Mouse (Mus musculus) stomach, embryonic 14.5 days (tissue): ENCODE results near the gene Nbea. TPM values are rescaled to one million over a fixed set of nuclear protein-coding genes. Genes with fewer than 3 reads are reported as not detected.

Experiments
- ATAC-seq: fragments of 200-750 bp; cut with Nextera tagmentation; 2 replicates; pipeline ENCODE4 v1.8.0; 2017; ENCODE audit warnings: low read depth, moderate TSS enrichment; ENCODE audit not compliant: insufficient number of reproducible peaks, insufficient read depth, low FRiP score
- H3K27ac ChIP-seq: fragments of 300-500 bp; sonication (generic); 2 replicates; pipeline ENCODE4 v1.5.1; 2014; ENCODE audit warnings: mild to moderate bottlenecking, low read length, moderate library complexity, mixed read lengths
- H3K27me3 ChIP-seq: fragments of 300-500 bp; sonication (generic); 2 replicates; pipeline ENCODE4 v1.6.1; 2014; ENCODE audit warnings: low read length, control low read depth, mixed read lengths; ENCODE audit not compliant: control insufficient read depth, insufficient read depth
- H3K36me3 ChIP-seq: fragments of 300-500 bp; sonication (generic); 2 replicates; pipeline ENCODE4 v1.6.1; 2014; ENCODE audit warnings: mild to moderate bottlenecking, control low read depth, low read length, moderate library complexity, mixed read lengths; ENCODE audit not compliant: control insufficient read depth, insufficient read depth
- H3K4me1 ChIP-seq: fragments of 300-500 bp; sonication (generic); 2 replicates; pipeline ENCODE4 v1.6.1; 2014; ENCODE audit warnings: low read length, control low read depth, mixed read lengths; ENCODE audit not compliant: control insufficient read depth, insufficient read depth
- H3K4me2 ChIP-seq: fragments of 300-500 bp; sonication (generic); replicated peaks from 2 replicates; pipeline ENCODE4 v1.6.1; 2014; ENCODE audit warnings: low read depth, low read length, control low read depth
- H3K4me3 ChIP-seq: fragments of 300-500 bp; sonication (generic); 2 replicates; pipeline ENCODE4 v1.5.1; 2014; ENCODE audit warnings: low read depth, low read length, control low read depth
- H3K9ac ChIP-seq: fragments of 300-500 bp; sonication (generic); replicated peaks from 2 replicates; pipeline ENCODE4 v1.6.1; 2014; ENCODE audit warnings: low read depth, mild to moderate bottlenecking, control low read depth, low read length, moderate library complexity, mixed read lengths
- H3K9me3 ChIP-seq: fragments of 300-500 bp; sonication (generic); 2 replicates; pipeline ENCODE4 v1.6.1; 2016; ENCODE audit warnings: low read depth, low read length, control low read depth; ENCODE audit not compliant: control insufficient read depth
- WGBS: fragments of 180-500 bp; shearing (Covaris S2); extraction: QIAGEN DNeasy Blood & Tissue Kit; methylation state at CpG from one replicate; pipeline ENCODE4 v1.1.7; 2014; 5-methylcytosine and 5-hydroxymethylcytosine counted together
- polyA plus RNA-seq: library from polyadenylated mRNA; unstranded; fragments of >200 nt; fragmentation: Nextera tagmentation; extraction: Ambion mirVana; gene quantifications from 2 replicates; pipeline ENCODE4 v1.2.1, GENCODE M21; 2014

Nbea gene
- 22.1 and 23.2 TPM in 2 replicates for polyA plus RNA-seq

- WGBS: under 1% methylated on average over 94 of the region's 131 CpGs
- peak; percentile 80 for ATAC-seq
- Histone ChIP-seq H3K27ac (peak within 1 kb of the TSS; percentile 75; the same call in 1 of the 2 replicates), H3K9me3 (no peaks in the 10 kb centered on the region), H3K4me2 (peak within 1 kb of the TSS; percentile 60), H3K9ac (peak within 1 kb of the TSS; percentile 60), H3K36me3 (no peaks in the 10 kb centered on the region), H3K27me3 (no peaks in the 10 kb centered on the region), H3K4me3 (peak within 1 kb of the TSS; percentile 89), H3K4me1 (peaks cover 2% of the 10 kb centered on the region; the same call in 1 of the 2 replicates)
These were observed at the start of gene Nbea for GRCm38 (mm10) chr3:56183159-56184133. TSS of gene Nbea (minus strand) at chr3:56183701.

- Histone ChIP-seq H3K27ac (no peak overlapping the region), H3K4me1 (no peaks in the 10 kb centered on the region), H3K4me3 (no peak overlapping the region), H3K9me3 (no peaks in the 10 kb centered on the region), H3K4me2 (no peak overlapping the region), H3K27me3 (no peaks in the 10 kb centered on the region), H3K36me3 (no peaks in the 10 kb centered on the region), H3K9ac (no peak overlapping the region)
- 29% methylated on average over 1 of the region's 1 CpGs for WGBS
- no peak for ATAC-seq
These were observed 45.8 kb upstream of the Nbea start for GRCm38 (mm10) chr3:56229283-56229682.

- H3K27ac ChIP-seq: no peak overlapping the region
- no peak overlapping the region for H3K9ac ChIP-seq
- H3K36me3 ChIP-seq: no peaks in the 10 kb centered on the region
- no peaks in the 10 kb centered on the region for H3K27me3 ChIP-seq
- H3K9me3 ChIP-seq: no peaks in the 10 kb centered on the region
- WGBS: 61% methylated on average over 2 of the region's 2 CpGs
- H3K4me1 ChIP-seq: no peaks in the 10 kb centered on the region
- ATAC-seq: no peak
- no peak overlapping the region for H3K4me2 ChIP-seq
- no peak overlapping the region for H3K4me3 ChIP-seq
These were observed 32.5 kb upstream of the Nbea start for GRCm38 (mm10) chr3:56215989-56216388.

- H3K9ac ChIP-seq: no peak overlapping the region
- H3K9me3 ChIP-seq: no peaks in the 10 kb centered on the region
- H3K27ac ChIP-seq: no peak overlapping the region
- H3K4me3 ChIP-seq: no peak overlapping the region
- H3K36me3 ChIP-seq: no peaks in the 10 kb centered on the region
- 80% methylated on average over 6 of the region's 6 CpGs for WGBS
- no peaks in the 10 kb centered on the region for H3K4me1 ChIP-seq
- no peak for ATAC-seq
- no peak overlapping the region for H3K4me2 ChIP-seq
- H3K27me3 ChIP-seq: no peaks in the 10 kb centered on the region
These were observed 20.5 kb upstream of the Nbea start for GRCm38 (mm10) chr3:56203968-56204367.

- H3K4me2 ChIP-seq: no peak overlapping the region
- no peak overlapping the region for H3K9ac ChIP-seq
- no peaks in the 10 kb centered on the region for H3K4me1 ChIP-seq
- ATAC-seq: no peak
- H3K36me3 ChIP-seq: no peaks in the 10 kb centered on the region
- H3K9me3 ChIP-seq: no peaks in the 10 kb centered on the region
- WGBS: 80% methylated on average over 1 of the region's 1 CpGs
- H3K4me3 ChIP-seq: no peak overlapping the region
- no peak overlapping the region for H3K27ac ChIP-seq
- no peaks in the 10 kb centered on the region for H3K27me3 ChIP-seq
These were observed 4.7 kb upstream of the Nbea start for GRCm38 (mm10) chr3:56188238-56188637.

GRCm38 (mm10) chr3:56187131-56187779 lies 3.8 kb upstream of the Nbea start:
- H3K9me3 ChIP-seq: no peaks in the 10 kb centered on the region
- WGBS: 59% methylated on average over 6 of the region's 6 CpGs
- no peaks in the 10 kb centered on the region for H3K4me1 ChIP-seq
- H3K36me3 ChIP-seq: no peaks in the 10 kb centered on the region
- H3K4me2 ChIP-seq: no peak overlapping the region
- no peak overlapping the region for H3K4me3 ChIP-seq
- H3K27me3 ChIP-seq: no peaks in the 10 kb centered on the region
- H3K27ac ChIP-seq: no peak overlapping the region
- ATAC-seq: no peak
- H3K9ac ChIP-seq: no peak overlapping the region

- Histone ChIP-seq H3K27ac (peak overlapping the region; percentile 48; the same call in 1 of the 2 replicates), H3K36me3 (no peaks in the 10 kb centered on the region), H3K4me3 (peak overlapping the region; percentile 89), H3K9me3 (no peaks in the 10 kb centered on the region), H3K9ac (peak overlapping the region; percentile 60), H3K4me2 (peak overlapping the region; percentile 60), H3K4me1 (peaks cover 2% of the 10 kb centered on the region; the same call in 1 of the 2 replicates), H3K27me3 (no peaks in the 10 kb centered on the region)
- 1% methylated on average over 43 of the region's 61 CpGs for WGBS
- peak; percentile 47 for ATAC-seq
These were observed 936 bp downstream of the Nbea start for GRCm38 (mm10) chr3:56182371-56183158.

GRCm38 (mm10) chr3:56181991-56182370 lies 1.5 kb downstream of the Nbea start:
- 8% methylated on average over 4 of the region's 4 CpGs for WGBS
- peak overlapping the region; percentile 60 for H3K4me2 ChIP-seq
- H3K4me1 ChIP-seq: peaks cover 2% of the 10 kb centered on the region; the same call in 1 of the 2 replicates
- no peak for ATAC-seq
- H3K4me3 ChIP-seq: peak overlapping the region; percentile 89
- H3K27ac ChIP-seq: no peak overlapping the region
- H3K9ac ChIP-seq: peak overlapping the region; percentile 60
- H3K9me3 ChIP-seq: no peaks in the 10 kb centered on the region
- H3K27me3 ChIP-seq: no peaks in the 10 kb centered on the region
- H3K36me3 ChIP-seq: no peaks in the 10 kb centered on the region
